Mouse (Mus musculus) brown adipose tissue, adult 24 weeks (tissue): ENCODE measurements around the gene Tmem150a. TPM values are rescaled to one million over a fixed set of nuclear protein-coding genes. Genes with fewer than 3 reads are reported as not detected.

Experiments
- H3K27ac ChIP-seq: fragments of 200-500 bp; replicated peaks from 2 replicates; pipeline ENCODE4 v1.5.1; 2012; ENCODE audit warnings: low read depth, mild to moderate bottlenecking, low read length
- H3K4me1 ChIP-seq: fragments of 200-500 bp; 2 replicates; pipeline ENCODE4 v1.6.1; 2012; ENCODE audit warnings: low read length, mixed read lengths; ENCODE audit not compliant: control insufficient read depth, insufficient read depth, insufficient read length
- H3K4me3 ChIP-seq: fragments of 200-500 bp; 2 replicates; pipeline ENCODE4 v1.5.1; 2012; ENCODE audit warnings: low read depth, mild to moderate bottlenecking, low read length, moderate library complexity; ENCODE audit not compliant: insufficient read depth
- polyA plus RNA-seq: library from polyadenylated mRNA; stranded (reverse); fragments of >200 nt; gene quantifications from 2 replicates; pipeline ENCODE4 v1.2.4, GENCODE M21; 2012; ENCODE audit not compliant: missing spikeins, insufficient read depth, insufficient read length

Tmem150a gene
- polyA plus RNA-seq, 1 experiment, result 8.6 TPM

GRCm38 (mm10) chr6:72374820-72375563 lies 19.7 kb downstream of the Tmem150a start:
- Histone ChIP-seq H3K4me1 (peaks cover 7% of the 10 kb centered on the region; the same call in 1 of the 2 replicates), H3K4me3 (no peak overlapping the region), H3K27ac (no peak overlapping the region)

GRCm38 (mm10) chr6:72378510-72379234 lies 23.4 kb downstream of the Tmem150a start:
- Histone ChIP-seq H3K4me3 (peak overlapping the region; percentile 91), H3K4me1 (peaks cover 3% of the 10 kb centered on the region; the same call in 1 of the 2 replicates), H3K27ac (peak overlapping the region; percentile 35; the same call in 1 of the 2 replicates)

- Histone ChIP-seq H3K4me1 (peaks cover 3% of the 10 kb centered on the region; the same call in 1 of the 2 replicates), H3K4me3 (peak overlapping the region; percentile 91), H3K27ac (peak overlapping the region; percentile 82)
Measured at GRCm38 (mm10) chr6:72379377-72380130, 24.3 kb downstream of the Tmem150a start.

GRCm38 (mm10) chr6:72380131-72380770 lies 25.0 kb downstream of the Tmem150a start, which contains the start of gene Vamp5:
Gene Vamp5, minus strand, starts transcription at chr6:72380468.
- peak within 1 kb of the TSS; percentile 82 for H3K27ac ChIP-seq
- H3K4me3 ChIP-seq, result peak within 1 kb of the TSS; percentile 91
- peaks cover 3% of the 10 kb centered on the region; the same call in 1 of the 2 replicates for H3K4me1 ChIP-seq

DNA sequence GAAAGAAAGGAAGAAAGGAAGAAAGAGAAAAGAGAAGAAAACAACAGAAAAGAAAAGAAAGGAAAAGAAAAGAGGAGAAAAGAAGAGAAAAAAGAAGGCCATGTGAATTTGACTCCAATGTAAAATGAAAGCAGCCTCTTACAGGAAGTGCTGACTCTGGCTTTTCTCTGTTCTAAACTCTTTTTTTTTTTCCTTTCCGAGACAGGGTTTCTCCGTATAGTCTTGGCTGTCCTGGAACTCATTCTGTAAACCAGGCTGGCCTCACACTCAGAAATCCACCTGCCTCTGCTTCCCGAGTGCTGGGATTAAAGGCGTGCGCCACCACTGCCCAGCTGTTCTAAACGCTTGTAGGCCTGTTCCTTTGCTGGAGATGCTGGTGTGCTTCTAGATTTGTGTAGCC lies 27.2 kb downstream of the Tmem150a start:
- H3K27ac ChIP-seq, result no peak overlapping the region
- peaks cover 3% of the 10 kb centered on the region; the same call in 1 of the 2 replicates for H3K4me1 ChIP-seq
- no peak overlapping the region for H3K4me3 ChIP-seq

GRCm38 (mm10) chr6:72383142-72383820 lies 28.0 kb downstream of the Tmem150a start:
- H3K27ac ChIP-seq, result no peak overlapping the region
- H3K4me1 ChIP-seq, result peaks cover 3% of the 10 kb centered on the region; the same call in 1 of the 2 replicates
- H3K4me3 ChIP-seq, result no peak overlapping the region

- no peak overlapping the region for H3K27ac ChIP-seq
- peaks cover 7% of the 10 kb centered on the region for H3K4me1 ChIP-seq
- H3K4me3 ChIP-seq, result no peak overlapping the region
Measured at GRCm38 (mm10) chr6:72383952-72384351, 28.7 kb downstream of the Tmem150a start.

DNA sequence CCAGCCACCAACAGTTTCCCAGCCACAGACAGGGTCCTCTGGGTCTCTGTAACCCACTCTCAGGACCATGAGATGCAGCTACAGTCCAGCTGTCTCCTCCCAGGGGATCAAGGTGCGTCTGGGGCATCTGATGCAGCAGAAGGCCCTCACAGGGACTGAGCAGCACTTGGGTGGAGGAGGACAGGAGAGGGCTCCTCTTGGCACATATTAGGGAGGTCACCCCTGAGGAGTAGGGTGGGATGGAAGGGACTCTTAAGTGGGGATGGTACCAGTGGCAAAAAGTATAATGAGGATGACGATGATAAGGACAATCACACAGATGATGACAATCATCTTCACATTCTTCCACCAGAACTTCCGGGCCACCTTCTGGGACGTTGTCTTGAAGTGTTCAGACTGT lies 30.0 kb downstream of the Tmem150a start:
- H3K4me1 ChIP-seq, result peaks cover 6% of the 10 kb centered on the region
- H3K27ac ChIP-seq, result no peak overlapping the region
- no peak overlapping the region for H3K4me3 ChIP-seq

GRCm38 (mm10) chr6:72386561-72386960 lies 31.3 kb downstream of the Tmem150a start:
- Histone ChIP-seq H3K4me3 (no peak overlapping the region), H3K27ac (no peak overlapping the region), H3K4me1 (peaks cover 6% of the 10 kb centered on the region)

DNA sequence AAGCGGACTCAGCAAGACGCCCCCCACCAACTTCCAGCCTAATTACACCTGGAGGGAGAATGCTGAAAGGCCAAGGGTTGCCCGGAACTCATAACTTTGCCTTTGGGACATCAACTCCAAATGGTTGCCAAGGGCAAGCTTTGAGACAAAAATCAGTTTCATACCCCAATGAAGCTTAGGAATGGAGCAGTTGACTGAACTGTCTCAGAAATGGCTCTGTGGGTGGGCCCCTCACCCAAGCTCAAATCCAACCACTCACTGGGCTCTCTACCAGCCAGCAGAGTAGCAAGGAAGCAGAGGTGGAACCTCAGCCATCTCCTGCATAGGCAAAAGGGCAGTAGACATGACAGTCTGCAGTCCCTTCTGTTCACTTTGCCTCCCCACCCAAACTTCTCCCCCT lies 32.6 kb downstream of the Tmem150a start:
- H3K4me3 ChIP-seq, result no peak overlapping the region
- no peak overlapping the region for H3K27ac ChIP-seq
- H3K4me1 ChIP-seq, result peaks cover 6% of the 10 kb centered on the region

DNA sequence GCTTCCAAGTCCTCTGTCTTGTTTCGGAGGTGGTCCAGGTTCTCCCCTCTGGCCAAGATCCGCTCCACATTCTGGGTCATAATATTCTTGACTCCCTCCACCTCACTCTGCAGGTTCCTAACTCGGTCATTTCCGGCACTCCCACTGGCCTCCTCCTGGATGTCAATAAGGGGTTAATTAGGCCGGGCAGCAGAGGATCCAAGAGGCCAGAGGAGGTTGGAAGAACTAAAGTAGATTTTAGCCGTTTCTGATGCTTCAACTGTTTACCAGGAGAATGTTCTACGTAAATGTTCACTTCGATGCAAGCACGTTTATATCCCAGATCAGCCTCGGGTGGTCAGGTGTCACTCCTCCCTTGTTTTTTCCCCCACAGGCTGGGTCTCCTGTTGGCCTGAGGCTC lies 33.0 kb downstream of the Tmem150a start:
- Histone ChIP-seq H3K4me1 (peaks cover 6% of the 10 kb centered on the region), H3K27ac (no peak overlapping the region), H3K4me3 (no peak overlapping the region)

DNA sequence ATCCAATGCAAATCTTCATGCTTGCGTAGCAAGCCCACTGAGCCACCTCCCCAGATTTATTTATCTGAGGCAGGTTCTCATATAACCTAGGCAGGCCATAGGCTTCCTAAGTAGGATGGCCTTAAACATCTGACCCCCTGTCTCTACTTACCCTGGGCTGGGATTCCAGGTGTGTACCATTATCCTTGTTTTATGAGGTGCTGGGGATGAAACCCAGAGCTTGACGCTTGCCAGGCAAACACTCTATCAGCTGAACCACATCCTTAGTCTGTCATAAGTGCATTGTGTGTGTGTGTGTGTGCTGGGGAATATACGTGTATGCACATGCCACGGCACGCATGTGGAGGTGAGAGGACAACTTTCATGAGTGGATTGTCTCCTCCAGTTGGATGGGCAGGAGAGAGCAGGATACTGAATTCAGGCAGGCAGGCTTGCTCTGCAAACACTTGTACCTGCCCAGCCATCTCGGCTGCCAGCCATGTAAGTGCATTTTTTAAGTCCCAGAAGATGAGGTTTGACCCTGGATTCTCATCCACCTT lies 33.6 kb downstream of the Tmem150a start:
- Histone ChIP-seq H3K27ac (peak overlapping the region; percentile 91), H3K4me1 (peaks cover 6% of the 10 kb centered on the region), H3K4me3 (peak overlapping the region; percentile 64; the same call in 1 of the 2 replicates)

DNA sequence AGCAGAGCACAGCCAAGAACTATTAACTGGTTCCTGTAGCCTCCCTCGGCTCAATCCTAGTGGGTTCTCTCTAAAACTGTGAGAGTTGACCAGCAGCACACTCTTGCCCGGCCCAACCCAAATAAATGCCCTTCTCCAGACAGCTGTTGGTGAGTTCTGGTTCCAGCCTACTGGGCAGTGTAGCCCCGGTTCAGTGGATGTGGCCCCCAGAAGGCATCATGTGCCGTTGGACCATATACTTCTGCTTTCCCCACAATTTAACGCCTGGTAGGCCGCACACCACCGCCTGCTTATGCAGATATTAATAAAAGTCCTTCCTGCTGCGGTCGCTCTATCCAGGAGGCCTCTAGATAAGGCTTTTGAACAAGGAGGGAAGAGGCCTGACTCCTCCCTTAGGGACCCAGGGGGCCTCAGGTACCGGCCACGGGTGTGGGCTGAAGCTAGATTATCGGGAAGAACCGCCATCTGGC lies 34.3 kb downstream of the Tmem150a start:
- Histone ChIP-seq H3K27ac (peak overlapping the region; percentile 91), H3K4me3 (peak overlapping the region; percentile 64), H3K4me1 (peaks cover 6% of the 10 kb centered on the region)
